Mouse (Mus musculus) adrenal gland, postnatal 25 days (tissue): ENCODE data around the gene Slc35b2. TPM values are rescaled to one million over a fixed set of nuclear protein-coding genes. Genes with fewer than 3 reads are reported as not detected.

Experiments
- DNase-seq: peaks from one replicate; pipeline ENCODE4 v3.0.0; 2021; ENCODE audit warnings: mixed read lengths
- total RNA-seq: library from RNA; stranded (reverse); gene quantifications from 2 replicates; pipeline ENCODE4 v1.2.3, GENCODE M21; 2021

The Slc35b2 gene
- total RNA-seq, 1 experiment from 2014 or later: 74.2 TPM

DNA sequence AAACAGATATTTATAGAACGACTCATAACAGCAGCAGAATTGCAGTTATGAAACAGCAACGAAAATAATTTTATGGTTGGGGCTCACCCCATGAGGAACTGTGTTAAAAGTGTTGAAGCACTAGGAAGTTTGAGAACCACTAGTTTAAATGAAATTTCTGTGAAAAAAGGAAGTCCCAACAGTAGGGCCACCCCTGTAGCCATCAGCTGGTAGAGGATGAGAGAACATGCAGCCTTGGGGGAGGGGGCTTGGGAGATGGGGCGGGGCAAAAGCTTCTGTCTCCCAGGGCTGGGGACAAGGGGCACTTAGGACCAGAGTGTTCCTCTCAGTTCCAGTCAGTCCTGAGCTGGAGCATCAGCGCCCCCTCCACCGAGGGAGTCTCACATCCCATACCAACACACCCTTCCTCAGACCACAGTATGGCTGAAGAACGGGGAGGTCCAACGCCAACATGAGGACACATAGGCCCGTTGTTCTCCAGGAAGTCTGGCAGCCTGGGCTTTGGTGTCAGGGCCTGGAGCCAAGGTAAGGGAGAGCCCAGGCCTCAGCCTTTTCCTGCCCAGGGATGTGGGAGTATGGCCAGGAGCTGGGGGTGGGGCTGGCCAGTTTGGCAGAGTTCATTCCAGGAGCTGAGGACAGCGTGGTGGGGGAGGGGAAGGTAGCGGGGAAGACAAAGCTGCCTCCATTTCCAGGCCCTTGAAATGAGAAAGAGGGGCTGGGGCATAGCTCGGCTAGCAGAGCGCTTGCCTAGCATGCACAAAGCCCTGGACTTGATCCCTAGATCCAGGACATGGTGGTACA lies 20.6 kb downstream of the Slc35b2 start:
- DNase-seq: peak; percentile 80

DNA sequence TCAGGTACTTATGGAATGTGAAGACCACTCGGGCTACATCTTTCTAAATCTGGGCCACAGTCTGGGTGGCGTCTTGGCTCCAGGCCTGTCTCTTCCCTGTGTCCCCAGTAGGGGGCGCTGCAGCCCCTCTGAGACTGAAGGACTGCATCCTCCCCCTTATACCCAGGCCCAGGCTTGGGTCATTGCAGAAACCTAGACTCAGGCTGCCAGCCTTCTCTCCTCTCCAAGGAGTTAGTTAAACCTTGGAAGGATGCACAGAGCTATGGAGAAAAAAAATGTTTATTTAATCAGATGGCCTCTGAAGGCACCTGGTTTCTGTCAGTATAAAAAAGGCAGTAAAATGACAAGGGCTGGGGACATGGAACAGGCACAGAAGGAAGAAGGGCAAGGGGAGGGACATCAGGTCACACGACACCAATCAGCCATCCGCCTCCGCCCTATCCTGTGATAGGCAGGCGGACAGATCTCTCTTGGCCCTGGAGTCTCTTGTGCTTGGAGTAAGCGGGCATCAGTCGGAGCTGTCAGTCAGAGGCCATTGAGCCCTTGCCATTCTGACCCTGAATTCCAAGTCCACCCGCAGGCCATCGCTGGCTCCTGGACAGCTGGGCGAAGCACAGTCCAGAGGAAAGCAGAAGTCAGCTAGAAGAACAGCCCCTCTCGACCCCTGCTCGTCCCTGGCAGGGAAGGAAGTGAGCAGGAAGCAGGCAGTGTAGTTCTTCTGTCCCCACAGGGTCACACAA lies 21.4 kb downstream of the Slc35b2 start:
- DNase-seq: peak; percentile 81

DNA sequence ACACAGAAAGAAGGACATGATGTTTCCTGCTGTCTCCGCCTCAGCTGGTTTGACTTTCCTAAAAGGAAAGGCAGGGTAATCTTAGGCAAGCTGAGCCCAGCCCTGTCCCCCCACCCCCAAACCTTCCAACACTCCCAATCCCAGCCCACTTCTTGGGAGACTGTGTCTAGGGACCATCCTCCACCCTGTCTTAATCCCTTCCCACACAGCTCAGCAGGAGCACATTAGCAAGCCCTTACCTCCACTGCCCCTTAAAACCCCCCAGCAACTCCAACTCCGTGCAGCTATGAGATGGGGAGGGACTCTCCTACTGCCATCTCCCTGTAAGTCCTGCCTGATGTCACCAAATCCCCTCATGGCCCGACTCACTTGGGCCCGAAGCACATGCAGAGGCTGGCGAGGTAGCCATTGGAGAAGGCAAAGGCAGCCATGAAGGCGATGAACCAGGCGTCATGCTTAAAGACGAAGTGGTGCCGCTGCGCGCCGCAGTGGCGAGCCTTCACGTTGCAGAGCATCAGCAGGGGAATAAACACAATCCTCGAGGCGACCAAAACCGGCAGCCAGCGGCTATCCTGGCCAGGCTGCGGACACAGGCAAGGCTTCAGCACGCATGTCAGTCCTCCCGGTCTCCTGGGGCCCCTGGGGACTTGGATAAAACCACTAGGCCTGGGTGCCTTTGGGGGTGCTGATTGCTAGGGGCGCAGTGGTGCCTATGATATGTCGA lies 22.2 kb downstream of the Slc35b2 start:
- no peak for DNase-seq

DNA sequence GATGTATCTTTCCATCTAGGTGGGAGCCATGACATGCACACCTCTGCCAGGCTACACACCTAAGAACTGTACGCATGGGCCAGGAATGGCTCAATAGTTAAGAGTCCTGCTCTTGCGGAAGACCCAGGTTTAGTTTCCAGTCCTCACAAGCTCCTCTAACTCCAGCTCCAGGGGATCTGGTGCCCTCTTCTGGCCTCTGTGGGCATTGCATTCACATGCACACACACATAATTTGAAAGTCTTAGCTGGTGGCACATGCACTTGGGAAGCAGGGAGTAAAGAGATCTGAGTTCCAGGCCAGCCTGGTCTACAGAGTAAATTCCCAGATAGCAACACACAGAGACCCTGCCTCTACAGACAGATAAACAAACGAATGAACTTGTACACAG lies 22.8 kb downstream of the Slc35b2 start:
- DNase-seq: no peak

DNA sequence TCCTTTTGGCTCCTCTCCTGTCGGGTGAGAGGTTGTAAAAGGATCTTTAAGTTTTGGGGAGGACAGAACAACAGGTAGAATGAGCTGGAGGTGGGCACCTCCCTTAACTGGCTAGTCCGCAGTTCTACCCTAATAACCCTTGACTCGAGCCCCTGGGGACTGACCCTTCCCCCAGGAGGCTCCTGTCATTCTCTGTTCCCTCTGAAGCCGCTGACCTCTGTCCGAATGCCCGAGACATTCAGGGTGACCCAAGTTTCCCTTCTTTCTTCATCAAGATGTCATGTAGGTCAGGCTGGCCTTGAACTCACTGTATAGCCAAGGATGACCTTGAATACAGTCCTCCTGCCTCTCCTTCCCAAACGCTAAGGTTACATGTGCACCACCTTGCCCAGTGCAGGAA lies 24.7 kb downstream of the Slc35b2 start:
- DNase-seq: no peak

DNA sequence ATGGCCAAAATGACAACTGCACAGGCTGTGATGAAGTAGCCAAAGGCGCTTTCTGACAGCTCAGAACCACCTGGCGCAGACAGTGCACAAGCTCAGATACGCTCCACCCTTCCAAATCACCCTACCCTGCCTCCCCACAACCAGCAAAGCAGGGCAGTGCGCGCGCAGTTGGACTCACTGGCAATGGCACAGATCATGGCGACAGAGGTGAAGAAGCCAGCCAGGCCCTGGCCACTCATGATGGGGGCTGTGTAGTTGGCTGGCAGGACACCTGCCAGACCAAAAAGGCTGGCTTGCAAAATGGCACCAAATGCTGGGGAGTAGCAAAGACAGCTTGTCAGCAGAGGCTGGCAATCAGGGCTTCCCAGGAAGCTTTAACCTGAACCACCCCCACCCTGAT lies 25.6 kb downstream of the Slc35b2 start:
- DNase-seq: peak; percentile 24

DNA sequence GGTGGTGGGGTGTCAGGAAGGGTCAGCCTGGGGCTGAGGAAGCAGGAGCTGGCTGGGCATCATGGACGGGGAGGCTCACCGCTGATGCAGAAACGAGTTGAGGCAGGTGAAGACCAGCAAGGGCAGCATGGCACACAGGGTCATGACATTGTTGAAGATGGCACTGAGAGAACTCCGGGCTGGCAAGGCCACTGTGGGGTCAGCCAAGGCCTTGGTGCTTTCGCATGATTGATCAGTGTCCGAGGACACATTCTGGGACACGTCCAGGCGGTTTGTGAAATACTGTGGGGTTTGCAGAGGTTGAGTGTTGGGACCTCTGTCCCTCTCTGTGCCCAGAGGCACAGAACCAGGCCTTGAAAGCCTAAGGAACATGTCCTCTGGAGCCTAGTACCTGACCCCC lies 26.2 kb downstream of the Slc35b2 start:
- peak; percentile 68 for DNase-seq

DNA sequence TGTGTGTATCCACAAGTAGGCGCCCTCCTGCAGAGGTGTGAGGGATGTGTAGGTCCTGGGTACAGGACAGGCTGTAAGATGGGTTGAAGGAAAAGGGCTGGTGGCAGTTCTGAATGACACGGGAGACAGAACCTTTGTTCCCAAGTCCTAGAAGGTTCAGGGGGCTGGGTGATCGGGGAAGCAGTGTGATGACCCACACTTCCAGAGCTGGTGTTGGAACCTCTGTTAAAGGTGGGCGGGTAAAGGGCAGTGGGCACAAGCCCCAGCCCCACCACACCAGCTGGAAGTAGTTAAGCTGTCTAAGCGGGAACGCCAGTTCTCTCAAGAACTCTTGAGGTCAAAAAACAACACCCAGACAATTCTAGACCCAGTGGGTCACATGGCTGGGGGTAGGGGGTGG lies 26.7 kb downstream of the Slc35b2 start:
- no peak for DNase-seq

DNA sequence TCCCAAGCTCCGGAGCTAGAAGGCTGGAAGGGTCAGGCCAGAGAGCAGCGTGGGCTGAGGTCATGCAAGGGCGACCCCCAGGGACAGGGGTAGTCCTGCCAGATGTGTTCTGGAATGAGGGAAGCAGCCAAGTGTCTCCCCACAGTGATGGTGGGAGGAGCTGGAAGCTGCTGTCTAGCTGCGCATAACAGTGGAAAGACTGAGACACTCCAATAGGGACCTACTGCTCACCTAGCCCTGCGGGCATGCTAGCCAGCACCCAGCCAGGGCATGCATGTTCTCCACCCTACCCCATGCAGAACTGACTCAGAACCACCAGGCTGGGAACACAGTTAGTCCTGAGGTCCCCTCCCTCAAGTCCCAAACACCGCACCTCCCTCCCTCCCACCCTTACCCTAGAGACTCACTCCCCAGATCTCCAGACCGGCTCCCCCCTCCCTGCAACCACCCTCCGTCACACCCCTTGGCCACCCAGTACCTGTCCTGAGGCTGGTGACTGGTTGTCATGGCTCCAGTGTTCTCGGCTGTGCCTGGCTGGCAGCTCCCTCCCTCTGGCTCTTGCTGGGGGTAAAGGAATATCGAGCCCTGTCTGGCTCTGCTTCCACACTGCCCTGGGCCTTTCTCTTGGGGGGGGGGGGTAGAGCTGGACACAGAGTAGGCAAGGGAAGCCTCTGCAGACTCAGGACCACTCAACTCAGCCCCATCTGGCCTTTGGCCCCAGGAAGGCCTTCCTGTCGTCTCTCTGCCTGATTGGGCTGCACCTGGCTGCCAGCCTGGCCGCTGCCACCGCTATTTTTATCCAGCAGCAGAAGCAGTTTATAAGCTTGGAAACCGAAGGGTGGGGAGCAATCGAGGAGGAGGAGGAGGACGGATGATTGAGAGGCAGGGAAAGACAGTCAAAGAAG lies 28.3 kb downstream of the Slc35b2 start:
- DNase-seq: peak; percentile 45

DNA sequence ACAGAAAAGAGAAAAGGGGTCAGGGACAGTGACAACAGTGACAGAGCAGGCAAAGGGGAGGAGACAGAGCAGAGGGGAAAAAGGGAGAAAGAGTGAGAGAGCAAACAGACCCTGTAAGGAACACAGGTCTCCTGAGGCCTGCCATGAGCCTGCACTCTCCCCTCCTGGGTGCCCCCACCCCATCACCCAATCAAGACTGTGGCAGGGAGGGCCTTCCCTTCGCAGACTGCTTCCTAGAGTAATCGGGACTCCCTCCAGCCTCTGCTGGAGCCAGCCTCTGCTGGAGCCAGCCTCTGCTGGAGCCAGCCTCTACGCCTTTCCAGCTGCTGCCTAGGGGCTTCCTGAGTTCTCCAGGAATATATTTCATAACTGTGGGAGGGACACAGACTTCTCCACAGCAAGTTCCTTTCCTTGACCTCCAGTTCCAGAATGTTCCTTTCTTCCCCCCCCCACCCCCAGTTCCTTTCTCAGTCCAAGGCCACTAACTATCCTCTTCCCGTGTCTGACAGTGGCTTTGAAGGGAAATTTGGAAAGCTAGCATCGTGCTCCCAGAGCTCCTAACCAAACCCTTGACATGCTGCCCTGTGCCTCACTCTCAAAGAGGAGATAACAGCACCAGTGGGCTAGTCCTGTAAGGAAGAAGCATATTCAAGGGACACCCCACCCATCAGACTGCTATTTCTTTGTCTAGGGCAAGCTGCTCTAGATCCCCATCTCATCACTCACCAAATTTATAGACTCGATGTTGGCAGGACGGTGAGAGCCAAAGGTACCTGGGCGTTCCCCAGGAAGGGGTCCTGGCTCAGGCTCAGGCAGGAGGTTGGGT lies 29.1 kb downstream of the Slc35b2 start:
- DNase-seq: peak; percentile 30

DNA sequence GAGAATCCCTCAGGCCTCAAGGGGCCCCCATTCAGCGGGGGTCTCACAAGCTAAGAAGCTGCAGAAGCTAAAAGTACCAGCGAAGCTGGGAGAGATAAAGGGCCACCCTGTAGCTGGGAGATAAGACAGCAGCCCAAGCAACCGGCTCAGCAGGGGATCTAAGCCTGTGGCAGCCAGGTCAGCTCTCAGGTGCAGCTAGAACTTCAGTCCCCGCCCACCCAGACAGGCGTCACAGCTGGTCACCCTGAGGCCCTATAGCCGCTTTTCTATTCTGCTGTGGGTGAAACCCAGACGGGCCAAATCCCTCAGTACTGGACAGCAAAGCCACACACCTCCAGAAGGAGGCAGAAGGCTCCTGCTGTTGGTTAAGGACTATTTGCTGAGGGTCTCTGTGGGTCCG lies 29.8 kb downstream of the Slc35b2 start:
- DNase-seq: peak; percentile 22

DNA sequence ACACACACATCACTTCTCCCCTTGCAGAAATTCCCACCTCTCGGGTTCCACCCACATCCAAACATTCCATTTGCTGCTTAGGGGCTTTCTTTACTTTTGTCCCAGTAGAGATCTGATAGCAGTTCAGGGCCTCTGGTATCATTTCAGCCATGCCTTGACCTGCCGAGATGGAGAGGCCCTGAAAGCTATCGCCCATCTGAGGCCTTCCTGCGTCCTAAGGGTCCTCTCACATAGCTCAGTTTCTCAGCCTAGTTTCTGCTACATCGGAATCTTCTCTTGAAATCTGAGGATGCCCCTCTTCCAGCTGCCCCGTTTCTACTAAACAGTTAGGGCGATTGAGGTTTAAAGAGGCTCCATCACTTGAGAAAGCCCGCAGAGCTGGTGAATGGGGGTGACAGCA lies 30.5 kb downstream of the Slc35b2 start:
- no peak for DNase-seq

DNA sequence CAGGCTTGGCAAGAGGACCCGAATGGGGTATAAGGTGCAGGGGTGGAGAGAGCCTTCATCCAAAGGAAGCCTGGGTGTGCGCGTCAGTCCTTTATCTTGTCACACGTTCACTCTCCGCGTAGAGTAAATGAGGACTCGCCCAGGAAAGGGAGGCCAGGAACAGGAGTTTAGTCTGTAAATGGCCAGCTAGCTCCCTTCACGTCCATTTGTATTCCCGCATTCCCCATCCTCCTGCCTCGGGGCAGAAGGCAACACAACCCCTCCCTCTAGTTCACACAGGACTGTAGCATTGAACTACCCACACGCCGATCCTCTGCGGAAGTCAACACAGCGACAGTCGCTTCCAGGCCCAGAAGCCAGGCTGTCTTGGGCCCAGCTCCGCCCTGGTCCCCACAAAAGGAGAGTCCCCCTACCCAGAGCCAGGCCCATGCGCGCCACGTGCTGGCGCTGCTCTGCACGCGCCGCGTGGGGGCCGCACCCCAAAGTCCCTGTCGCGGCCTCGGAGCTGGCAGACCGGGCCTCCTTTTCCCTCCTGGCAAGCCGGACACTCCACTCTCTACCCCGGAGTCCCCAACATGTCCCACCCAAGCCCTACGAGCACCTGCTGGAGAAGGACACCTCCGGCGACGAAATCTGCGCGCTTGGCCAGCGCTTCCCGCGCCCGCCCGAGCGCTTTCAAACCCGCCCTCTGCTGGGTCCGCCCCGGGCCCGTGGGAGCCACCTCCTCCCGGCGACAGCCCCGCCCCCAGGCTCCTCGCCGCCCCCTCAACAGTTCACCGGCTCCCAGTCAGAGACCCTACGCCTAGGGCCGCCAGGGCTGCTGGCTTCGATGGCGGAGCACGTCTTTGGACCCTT lies 31.4 kb downstream of the Slc35b2 start:
- DNase-seq: peak; percentile 86

DNA sequence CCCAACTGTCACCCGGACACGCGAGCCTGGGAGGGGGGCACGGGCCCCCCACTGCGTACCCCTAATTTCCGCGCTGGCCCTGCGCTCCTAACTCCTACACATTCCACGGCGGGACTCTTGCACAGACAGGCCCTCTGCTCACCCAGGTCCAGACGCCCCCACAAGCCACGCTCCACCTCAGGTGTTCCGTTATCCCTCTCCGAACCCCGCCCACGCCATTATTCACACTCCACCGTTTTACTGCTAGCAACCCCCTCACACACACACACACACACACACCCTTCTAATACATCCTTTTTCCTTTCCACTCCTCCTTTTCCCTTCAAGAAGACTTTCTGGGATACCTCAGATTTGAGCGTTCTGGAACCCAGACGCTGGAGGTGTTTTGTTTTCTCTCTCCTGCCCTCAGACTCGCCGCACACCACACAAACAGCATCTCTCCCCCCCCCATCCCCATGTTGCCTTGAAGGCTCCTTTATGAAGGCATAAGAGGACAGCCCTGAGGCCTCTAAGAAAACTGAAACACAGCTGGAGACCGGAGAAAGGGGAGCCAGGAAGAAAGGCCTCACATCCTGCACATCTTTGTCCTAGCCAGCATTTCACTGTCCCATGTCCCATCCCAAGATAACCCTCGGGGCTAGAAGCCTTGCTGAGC lies 32.2 kb downstream of the Slc35b2 start:
- DNase-seq: no peak

DNA sequence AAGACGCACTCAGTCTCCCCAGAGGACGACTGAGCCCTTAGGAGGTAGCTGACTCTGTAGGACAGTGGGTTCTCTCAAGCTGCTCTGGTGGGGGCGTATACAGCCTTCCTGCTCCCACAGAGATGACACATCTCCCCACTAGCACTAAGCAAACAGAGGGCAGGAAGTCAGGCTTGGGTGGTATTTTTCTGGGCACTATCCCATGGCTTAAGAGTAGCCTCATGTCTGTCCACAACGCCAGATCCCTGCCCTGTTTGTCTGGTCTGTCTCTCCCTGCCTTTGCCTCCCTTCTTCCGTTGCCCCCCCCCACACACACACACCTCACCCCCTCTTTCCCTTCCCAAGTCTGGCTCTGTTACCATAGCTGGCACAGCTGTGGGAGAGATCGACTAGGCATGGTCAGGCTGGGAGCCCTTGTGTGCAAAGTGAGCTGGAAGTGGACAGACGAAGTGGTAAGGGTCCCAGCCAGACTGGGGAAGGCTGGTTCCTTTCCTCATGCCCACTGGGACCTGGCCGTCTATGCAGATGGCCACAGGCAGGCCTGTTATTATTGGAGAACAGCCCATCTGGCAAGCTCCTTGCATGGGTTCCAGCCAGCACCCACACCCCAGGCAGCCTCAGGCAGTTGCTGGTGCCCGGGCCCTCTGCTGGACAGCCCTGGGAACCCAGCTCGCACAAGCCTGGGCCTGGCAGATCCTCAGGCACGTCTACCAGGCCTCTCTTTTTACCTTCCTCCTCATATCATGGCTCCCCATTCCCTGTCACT lies 33.1 kb downstream of the Slc35b2 start:
- peak; percentile 85 for DNase-seq

DNA sequence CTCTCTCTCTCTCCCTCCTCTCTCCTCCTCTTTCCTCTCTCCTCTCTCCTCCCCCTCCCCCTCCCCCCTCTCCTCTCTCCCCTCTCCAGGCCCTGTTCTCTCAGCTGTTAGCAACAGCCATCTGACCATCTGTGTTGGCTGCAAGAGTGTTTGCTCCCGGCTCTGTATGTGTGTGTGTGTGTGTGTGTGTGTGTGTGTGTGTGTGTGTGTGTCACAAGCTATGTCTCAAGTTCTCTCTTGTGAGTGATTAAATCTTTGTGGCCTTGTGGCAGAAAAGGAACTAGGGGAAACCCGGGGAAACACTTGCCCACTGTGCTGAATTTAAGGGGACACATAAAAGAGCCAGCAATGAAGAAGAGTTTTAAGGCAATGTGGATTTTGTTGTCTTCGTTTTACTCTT lies 34.1 kb downstream of the Slc35b2 start:
- peak; percentile 35 for DNase-seq

DNA sequence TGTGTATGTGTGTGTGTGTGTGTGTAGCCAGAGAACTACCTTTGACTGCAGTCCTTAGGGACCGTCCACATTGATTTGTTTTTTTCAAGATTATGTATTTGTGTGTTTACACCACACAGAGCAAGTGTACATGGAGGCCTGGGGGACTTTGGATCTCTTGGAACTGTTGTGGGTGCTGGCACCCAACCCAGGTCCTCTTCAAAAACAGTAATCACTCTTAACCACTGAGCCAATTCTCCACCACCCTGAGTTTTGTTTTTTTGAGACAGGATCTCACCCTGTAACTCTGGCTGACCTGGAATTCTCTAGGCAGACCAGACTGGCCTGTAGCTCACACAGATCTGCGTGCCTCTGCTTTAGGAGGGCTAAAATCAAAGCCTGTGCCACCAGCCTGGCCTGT lies 34.7 kb downstream of the Slc35b2 start:
- DNase-seq: no peak

DNA sequence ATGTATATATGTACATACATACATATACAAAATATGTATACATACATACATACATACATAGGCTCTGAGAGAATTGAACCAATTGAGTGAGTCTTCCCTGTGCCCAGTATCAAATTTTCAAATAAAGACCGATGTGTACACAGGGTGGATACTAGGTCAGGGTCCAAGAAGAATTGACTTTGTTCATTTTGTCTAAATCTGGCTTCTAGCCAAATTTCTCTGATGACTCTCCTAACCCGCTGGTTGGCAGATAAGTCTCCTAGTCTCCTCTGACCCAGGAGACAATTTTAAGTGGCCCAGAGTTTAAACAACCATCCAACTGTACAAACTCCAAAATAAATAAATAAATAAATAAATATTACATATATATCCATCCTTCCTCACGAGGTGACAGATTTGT lies 35.2 kb downstream of the Slc35b2 start:
- DNase-seq: no peak
